Mouse (Mus musculus) WW6 (cell line): ENCODE data around the gene Gm20388.

Experiments
- DNase-seq: peaks from one replicate; pipeline ENCODE4 v3.0.0-alpha.2; 2013; ENCODE audit warnings: low read depth, low spot score

The Gm20388 gene

GRCm38 (mm10) chr8:122098766-122099165 is 2188.1 kb downstream of the Gm20388 start:
- DNase-seq: no peak

DNA sequence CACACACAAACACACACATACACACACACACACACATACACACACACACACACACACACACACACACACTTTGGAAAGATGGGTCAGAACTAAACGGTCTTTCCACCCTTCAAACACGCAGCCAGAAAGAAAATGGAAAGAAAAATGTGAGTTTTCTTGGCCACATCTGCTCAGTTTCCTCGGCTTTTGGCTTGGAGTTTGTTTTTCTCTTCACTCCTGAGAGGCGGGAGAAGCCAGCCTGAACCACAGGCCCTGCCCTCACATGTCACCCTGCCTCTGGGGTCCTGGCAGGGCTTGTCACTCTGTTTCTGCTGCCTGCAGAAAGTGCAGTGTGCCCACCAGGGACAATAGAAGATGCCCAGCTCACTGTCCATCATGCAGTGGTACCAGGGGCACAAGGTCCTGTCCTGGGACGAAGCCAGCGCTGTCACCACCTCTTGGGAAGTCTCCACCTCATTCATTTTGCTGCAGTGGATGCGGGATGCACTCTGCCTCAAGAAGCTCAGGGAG is 2189.1 kb downstream of the Gm20388 start:
- DNase-seq: no peak

- DNase-seq: no peak
These were observed 2191.2 kb downstream of the Gm20388 start for GRCm38 (mm10) chr8:122101816-122102215.

DNA sequence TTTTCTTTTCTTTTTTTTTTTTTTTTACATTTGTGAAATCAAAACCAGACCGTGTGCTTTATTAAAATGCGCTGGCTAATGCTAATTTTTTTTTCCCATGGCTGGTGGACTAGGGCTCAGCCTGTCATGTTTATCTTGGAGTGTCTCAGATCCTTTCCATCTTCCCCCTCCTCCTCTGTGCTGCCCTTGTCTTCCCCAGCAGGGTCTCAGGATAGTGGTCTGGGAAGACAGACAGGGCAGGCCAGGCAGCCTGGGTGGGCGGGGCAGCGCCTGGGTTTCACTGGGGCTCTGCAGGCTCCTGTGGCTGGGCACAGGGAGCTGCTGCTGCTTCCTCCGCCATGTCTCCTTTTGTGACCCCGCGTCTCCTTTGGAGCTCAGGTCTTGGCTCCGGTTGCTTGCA is 2191.6 kb downstream of the Gm20388 start:
- DNase-seq: no peak

GRCm38 (mm10) chr8:122103241-122103640 is 2192.6 kb downstream of the Gm20388 start:
- DNase-seq: no peak

- no peak for DNase-seq
These were observed 2194.0 kb downstream of the Gm20388 start for GRCm38 (mm10) chr8:122104658-122105057.

DNA sequence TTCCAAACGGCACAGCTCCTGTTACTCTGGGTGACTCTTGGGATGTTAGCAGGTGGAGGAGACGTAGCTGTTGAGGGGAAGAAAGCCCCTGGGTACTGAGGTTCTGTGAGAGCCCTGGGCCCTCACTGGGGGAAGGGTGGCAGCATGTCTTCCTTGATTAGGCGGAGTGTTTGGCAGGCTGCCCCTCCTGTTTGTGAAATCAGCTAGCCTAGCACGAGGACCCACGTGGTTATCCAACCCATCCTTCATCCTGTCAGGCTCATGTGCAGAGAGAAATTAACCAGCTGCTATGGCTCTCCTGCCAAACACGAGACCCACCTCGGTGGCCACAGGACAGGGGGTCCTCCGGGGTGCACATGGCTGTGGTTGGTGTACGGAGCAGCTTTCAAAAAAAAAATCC is 2195.6 kb downstream of the Gm20388 start:
- DNase-seq: no peak

DNA sequence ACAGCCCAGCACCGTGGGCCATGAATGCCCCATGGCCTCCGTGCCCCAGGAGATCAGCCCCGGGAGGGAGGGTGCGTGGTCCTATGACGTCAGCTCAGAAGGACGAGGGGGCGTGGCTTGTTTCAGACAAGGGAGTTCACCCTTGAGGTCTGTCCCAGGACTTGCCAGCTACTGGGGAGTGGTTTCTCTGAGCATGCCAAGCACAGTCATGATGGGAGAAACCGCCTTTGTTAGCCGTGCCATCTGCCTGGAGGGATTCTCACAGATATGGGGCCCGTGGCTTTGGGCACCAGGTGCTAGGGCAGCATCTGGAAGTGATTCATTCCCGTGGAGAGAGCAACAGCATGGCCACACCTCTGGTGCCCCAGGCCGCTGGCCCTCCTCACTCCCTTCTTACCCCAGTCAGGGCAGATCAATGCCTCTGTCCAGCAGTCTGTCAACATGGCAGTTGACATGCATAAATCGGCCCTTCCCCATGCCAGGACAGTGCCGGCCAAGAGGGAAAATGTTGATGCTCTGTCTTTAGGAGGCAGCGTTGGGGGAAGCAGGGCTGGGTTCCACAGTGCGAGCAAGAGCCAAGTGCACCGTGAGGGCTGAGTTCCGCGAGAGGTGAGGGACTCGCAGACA is 2199.7 kb downstream of the Gm20388 start:
- no peak for DNase-seq

- no peak for DNase-seq
These were observed 2200.2 kb downstream of the Gm20388 start for GRCm38 (mm10) chr8:122110867-122111253.

DNA sequence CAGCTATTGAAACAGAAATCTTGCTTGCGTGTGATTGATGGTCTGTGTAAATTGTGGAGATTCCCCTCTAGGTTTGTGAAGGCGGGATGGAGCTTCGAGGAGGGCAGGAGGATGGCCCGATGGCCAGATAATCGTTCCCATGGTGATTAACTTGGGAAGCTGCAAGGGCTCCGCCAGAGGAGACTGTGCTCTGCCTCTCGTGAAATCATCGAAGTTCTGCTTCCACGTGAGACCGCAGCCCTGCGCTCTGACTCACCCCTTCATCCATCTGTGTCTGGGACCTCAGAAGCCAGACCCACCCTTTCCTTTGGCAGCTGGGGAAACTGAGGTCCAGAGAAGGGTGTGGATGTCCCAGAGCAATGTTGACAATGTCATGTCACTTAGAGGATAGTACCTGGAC is 2201.1 kb downstream of the Gm20388 start:
- DNase-seq: no peak

- DNase-seq: no peak
These were observed 2201.8 kb downstream of the Gm20388 start for GRCm38 (mm10) chr8:122112264-122112965.

GRCm38 (mm10) chr8:122114890-122115289 is 2204.2 kb downstream of the Gm20388 start:
- no peak for DNase-seq

DNA sequence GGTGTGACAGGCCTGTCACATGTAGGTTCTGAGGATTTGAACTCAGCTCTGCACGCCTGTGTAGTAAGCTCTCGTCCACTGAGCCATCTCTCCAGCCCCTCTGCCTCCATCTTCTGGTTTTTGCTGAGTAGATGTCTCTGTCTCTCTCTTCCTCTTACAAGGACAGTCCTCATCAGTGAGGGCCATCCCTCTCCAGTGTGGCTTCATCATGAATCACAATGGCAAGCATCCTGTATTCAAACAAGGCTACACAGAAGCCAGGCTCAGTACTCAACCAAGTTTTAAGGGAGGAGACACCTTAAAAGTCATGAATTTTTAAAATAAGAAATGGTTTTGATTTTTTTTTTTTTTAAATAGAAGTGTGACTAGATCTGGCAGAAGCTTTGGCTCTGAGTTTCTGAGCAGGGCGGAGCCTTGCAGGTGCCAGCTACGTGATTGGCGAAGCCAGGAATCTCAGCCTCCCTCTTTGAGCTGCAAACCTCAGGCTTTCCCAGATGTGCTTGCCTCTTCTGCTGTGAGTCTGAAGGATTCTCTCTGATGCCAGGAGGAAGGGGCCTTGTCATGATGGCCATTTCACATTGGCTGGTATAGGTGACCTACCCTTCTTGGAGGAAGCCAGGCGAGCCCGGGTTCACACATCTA is 2206.2 kb downstream of the Gm20388 start:
- no peak for DNase-seq

- no peak for DNase-seq
These were observed 2207.5 kb downstream of the Gm20388 start for GRCm38 (mm10) chr8:122118097-122118496.

DNA sequence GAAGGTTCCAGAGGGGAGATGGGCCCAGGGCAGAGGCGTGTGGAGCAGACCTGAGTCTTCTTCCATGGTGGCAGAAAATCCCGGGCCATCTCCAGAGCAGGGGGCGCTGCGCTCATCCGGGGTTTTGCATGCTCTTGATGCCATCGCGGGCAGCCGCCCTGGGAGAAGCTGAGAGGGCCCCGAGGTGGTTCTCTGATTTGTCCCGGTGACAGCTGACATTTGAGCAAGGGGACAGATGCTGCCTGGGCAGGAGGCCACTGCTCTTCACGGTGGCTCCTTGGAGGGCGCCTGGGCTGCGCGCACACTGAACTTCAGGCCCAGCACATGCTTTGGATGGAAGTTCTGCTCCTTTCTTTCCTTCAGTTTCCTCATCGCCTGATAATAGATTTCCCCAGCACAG is 2207.9 kb downstream of the Gm20388 start:
- no peak for DNase-seq

DNA sequence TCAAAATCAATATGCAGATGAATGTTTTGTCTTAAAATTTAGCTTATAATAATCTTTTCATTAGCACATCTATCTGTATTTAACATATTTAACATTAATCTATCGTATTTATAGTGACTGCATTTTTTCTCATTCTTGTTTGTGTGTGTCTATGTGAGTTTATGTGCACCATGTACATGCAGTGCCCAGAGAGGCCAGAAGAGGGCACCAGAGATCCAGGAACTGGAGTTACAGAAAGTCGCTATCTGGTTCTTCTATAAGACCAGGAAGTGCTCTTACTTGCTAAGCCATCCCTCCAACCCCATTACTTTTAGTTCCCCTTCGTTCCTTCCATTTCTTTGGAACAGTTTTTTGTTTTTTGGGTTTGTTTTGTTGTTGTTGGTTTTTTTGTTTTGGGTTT is 2213.7 kb downstream of the Gm20388 start:
- no peak for DNase-seq

DNA sequence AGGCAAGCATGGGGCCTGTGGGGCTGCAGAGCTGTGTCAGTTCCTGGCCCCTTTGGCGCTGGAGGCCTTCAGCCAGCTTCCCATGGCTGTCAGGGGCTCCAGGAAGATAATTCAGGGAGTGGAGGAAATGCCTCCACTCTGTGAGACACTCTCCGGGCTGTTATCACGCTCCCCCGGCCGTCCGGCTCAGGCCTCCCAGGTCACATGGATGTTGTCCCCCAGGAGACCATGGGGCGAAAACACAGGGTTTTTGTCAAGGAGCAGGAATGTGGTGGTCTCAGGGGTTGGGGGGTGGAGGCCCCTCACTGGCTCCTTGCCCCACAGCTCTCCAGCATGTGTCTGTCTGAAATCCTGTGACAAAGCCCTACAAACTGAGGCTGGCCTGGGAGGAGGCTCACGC is 2216.0 kb downstream of the Gm20388 start:
- no peak for DNase-seq

DNA sequence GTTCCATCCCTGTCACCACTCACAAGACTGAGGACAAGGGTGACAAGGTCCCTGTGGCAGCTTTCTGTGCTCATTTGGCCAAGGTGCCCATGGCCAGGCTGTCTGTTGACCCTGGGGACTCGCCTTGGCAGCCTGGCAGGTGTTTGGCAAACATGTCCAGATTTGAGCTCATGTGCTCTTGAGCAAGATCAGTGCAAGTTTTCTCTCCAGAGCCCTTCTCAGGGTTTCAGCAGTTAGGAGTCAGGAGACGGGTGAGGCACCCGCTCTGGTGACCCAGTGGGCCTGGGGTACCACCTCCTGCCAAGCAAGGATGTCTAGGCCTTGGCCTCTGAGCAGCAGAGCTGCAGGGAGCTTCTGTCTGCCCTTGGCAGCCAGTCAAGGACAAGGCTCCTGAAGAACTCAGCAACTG is 2223.5 kb downstream of the Gm20388 start:
- DNase-seq: no peak

- DNase-seq: no peak
These were observed 2224.9 kb downstream of the Gm20388 start for GRCm38 (mm10) chr8:122135494-122135893.

DNA sequence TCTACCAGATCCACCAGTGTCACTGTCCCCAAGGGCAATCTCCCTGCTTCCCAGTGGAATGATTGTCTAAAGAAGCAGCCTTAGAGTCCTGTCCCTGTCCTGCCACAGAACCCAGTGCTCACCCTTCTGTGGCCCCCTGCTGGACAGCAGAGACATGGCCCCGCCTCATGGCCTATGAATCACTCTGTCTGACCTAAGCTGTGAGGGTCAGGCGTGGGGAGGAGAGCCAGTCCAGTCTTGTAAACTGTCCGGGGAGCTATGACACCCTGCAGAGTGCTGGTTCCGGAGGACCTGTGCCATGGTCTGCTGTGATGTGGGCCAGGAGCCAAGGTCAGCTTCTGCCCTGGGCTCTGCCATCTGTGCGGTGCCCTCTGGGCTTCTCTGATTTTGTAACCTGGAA is 2229.1 kb downstream of the Gm20388 start:
- DNase-seq: no peak

DNA sequence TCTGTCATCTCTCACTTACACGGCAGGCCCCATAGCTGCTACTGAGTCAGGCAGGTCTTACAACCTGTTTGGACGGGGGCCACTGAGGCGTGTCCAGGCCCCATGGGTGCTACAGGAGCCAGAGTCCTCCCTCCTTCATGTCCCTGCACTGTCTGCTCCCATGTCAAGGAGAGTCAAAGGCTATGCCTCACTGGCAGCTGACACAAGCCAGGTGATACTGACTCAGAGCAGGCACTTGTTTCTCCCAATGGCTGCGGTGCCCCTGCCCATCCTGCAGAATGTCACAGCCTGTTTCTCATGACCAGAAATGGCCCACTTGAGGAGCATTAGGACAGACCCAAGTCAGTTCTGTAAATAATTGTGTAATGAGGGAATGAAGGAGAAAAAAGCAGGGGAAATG is 2229.8 kb downstream of the Gm20388 start:
- no peak for DNase-seq

GRCm38 (mm10) chr8:122142428-122142827 is 2231.8 kb downstream of the Gm20388 start:
- no peak for DNase-seq

- DNase-seq: no peak
These were observed 2232.6 kb downstream of the Gm20388 start for GRCm38 (mm10) chr8:122143231-122143630.
